Mouse (Mus musculus) G1E (cell line): ENCODE data around the gene Ctdsp2.

Experiments
- CTCF ChIP-seq: IDR thresholded peaks from 2 replicates; pipeline ENCODE4 v1.5.1; 2012; ENCODE audit warnings: low read depth, low read length, inconsistent platforms, mixed read lengths
- GATA1 ChIP-seq: IDR thresholded peaks from 2 replicates; pipeline ENCODE4 v1.6.1; 2012; ENCODE audit warnings: borderline replicate concordance, low read length, inconsistent platforms, mixed read lengths
- POLR2AphosphoS5 ChIP-seq: IDR thresholded peaks from 2 replicates; pipeline ENCODE4 v1.6.1; 2012; ENCODE audit warnings: low read depth, low read length, inconsistent platforms; ENCODE audit not compliant: insufficient replicate concordance
- TAL1 ChIP-seq: conservative IDR thresholded peaks from 2 replicates; pipeline ENCODE4 v1.6.1; 2012; ENCODE audit warnings: low read depth, low read length, inconsistent platforms, mixed read lengths

GRCm38 (mm10) chr10:126981746-126982145 is 3.2 kb downstream of the Ctdsp2 start:
- TF ChIP-seq CTCF (no peak), TAL1 (no peak), POLR2AphosphoS5 (no peak), GATA1 (no peak)
